Mouse (Mus musculus): Measurements from ENCODE around the gene H2-DMb1. TPM values are rescaled to one million over a fixed set of nuclear protein-coding genes. Genes with fewer than 3 reads are reported as not detected.

H2-DMb1 gene
- polyA plus RNA-seq, 1 experiment from 2014 or later, result 0.33 TPM

- Histone ChIP-seq H3K4me1 (replicated peaks) (peaks cover 21% of the 10 kb centered on the region), H3K27ac (ENCODE audit: poor library complexity, severe bottlenecking) (peak overlapping the region; percentile 100; the same call in 1 of the 2 replicates), H3K27me3 (replicated peaks) (no peaks in the 10 kb centered on the region), H3K36me3 (peaks cover 63% of the 10 kb centered on the region), H3K4me3 (peak overlapping the region; percentile 98), H3K9me3 (replicated peaks) (no peaks in the 10 kb centered on the region), H3K9ac (peak overlapping the region; percentile 95), H3K4me2 (peak overlapping the region; percentile 95)
- no peak for ATAC-seq (ENCODE audit: insufficient number of reproducible peaks, low FRiP score)
- 2% methylated on average over 5 of the region's 5 CpGs for WGBS
These were observed 35.3 kb upstream of the H2-DMb1 start for GRCm38 (mm10) chr17:34117421-34118112.

GRCm38 (mm10) chr17:34118113-34118872 is 34.6 kb upstream of the H2-DMb1 start:
- H3K36me3 ChIP-seq, result peaks cover 55% of the 10 kb centered on the region
- peak overlapping the region; percentile 95 for H3K9ac ChIP-seq
- no peak for ATAC-seq (ENCODE audit: insufficient number of reproducible peaks, low FRiP score)
- H3K27me3 ChIP-seq (replicated peaks), result no peaks in the 10 kb centered on the region
- under 1% methylated on average over 67 of the region's 67 CpGs for WGBS
- peaks cover 23% of the 10 kb centered on the region for H3K4me1 ChIP-seq (replicated peaks)
- H3K4me2 ChIP-seq, result peak overlapping the region; percentile 95
- H3K4me3 ChIP-seq, result peak overlapping the region; percentile 98
- H3K9me3 ChIP-seq (replicated peaks), result no peaks in the 10 kb centered on the region
- peak overlapping the region; percentile 100 for H3K27ac ChIP-seq (ENCODE audit: poor library complexity, severe bottlenecking)

DNA sequence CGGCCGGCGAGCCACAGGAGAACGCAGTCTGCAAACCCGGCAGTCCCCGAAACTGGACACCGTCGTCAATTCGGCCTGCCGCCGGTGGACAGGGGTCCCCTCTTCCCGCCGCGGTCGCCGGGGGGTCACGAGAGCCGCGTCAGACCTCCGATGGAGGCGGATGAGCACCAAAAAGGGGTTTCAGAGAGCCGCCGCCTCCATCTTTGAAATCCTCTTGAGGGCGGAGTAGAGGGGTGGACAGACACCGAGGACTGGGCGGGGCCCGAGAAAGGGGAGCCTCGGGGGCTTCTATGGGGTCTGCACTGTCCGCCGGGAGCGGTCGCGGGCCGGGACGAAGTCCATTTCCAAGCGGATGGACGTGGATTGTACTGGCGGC is 34.0 kb upstream of the H2-DMb1 start:
- ATAC-seq (ENCODE audit: insufficient number of reproducible peaks, low FRiP score), result peak; percentile 19

DNA sequence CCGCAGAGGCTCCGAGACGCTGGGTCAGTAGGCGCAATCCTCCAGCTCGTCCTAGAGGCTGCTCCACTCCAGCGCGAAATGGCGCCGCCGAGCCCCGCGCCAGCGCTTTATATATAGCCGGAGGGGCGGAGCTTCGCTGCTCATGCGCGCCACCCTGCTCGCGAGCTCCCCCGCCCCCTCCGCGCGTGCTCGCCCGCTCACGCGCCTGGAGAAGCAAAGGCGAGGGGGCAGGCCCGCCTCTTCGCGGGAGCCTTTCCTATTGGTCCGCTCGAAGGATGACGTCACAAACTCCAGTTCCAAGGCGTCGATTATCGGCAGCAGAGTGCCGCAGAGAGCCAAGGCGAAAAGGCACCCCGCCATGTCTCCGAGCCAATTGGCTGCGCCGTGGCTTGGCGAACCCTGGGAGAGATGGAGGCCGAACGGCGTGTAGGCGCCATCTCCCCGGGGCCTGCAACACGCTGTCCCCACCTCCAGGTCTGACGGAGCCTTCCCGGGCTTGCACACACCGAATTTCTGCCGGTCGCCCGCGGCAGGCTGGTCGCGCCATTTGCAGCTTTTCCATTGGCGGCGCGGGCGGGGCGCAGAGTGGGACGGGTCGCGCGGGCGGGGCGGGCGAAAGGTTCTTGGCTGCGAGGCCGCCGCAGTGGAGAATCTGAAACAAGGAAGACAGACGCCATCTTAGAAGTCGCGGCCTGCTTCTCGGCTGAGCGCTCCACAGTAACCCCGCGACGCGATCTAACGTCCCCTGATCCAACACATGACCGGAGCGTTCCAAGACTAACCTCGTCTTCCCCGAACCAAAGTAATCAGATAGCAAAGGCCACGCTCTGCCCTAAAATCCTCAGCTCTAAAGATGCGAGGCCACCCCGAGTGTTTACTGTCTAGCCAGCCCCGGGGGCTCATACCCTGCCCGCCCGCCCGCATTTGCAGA is 33.4 kb upstream of the H2-DMb1 start, which contains the start of gene H2-DMa:
Gene H2-DMa, plus strand, starts transcription at position 293 of the 931 bp plus-strand sequence.
- WGBS, result under 1% methylated on average over 96 of the region's 96 CpGs
- Histone ChIP-seq H3K4me1 (replicated peaks) (peaks cover 33% of the 10 kb centered on the region), H3K9ac (peak within 1 kb of the TSS; percentile 95), H3K36me3 (peaks cover 43% of the 10 kb centered on the region), H3K9me3 (replicated peaks) (no peaks in the 10 kb centered on the region), H3K27me3 (replicated peaks) (no peaks in the 10 kb centered on the region), H3K27ac (ENCODE audit: poor library complexity, severe bottlenecking) (peak within 1 kb of the TSS; percentile 100), H3K4me2 (peak within 1 kb of the TSS; percentile 95), H3K4me3 (peak within 1 kb of the TSS; percentile 98)
- peak; percentile 79 for ATAC-seq (ENCODE audit: insufficient number of reproducible peaks, low FRiP score)

More for the DNA sequence above, 34.0 kb upstream of the H2-DMb1 start:
- Histone ChIP-seq H3K4me1 (replicated peaks) (peaks cover 28% of the 10 kb centered on the region), H3K4me3 (peak overlapping the region; percentile 98), H3K27me3 (replicated peaks) (no peaks in the 10 kb centered on the region), H3K4me2 (peak overlapping the region; percentile 95), H3K9me3 (replicated peaks) (no peaks in the 10 kb centered on the region), H3K27ac (ENCODE audit: poor library complexity, severe bottlenecking) (peak overlapping the region; percentile 100), H3K9ac (peak overlapping the region; percentile 95), H3K36me3 (peaks cover 50% of the 10 kb centered on the region)
- WGBS, result under 1% methylated on average over 38 of the region's 38 CpGs

DNA sequence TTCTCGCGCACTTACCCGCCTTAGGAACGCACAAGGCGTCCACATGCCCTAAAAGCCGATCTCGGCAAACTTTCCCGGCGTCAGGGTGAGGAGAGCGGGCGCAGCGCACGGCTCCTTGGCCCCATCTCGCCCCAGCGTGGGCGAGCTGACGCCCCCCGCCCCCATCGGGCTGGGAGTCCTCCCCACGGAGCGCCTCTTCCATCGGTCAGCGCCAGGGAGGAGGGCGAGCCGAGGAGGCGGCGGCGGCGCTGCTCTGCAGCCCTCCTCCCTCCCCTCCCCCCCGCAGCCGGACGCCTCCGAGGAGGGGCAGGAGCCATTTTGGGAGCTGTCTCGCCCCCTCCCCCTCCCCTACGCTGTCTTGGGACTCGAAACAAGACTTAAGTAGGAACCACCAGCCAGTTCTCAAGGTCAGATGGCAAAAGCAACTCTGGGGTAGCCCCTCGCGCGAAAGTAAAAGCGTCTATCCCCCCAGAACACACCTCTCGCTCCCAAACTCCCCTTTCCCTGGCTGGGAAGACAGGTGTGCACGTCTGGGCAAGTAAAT is 32.6 kb upstream of the H2-DMb1 start:
- peak overlapping the region; percentile 95 for H3K4me2 ChIP-seq
- H3K36me3 ChIP-seq, result peaks cover 36% of the 10 kb centered on the region
- peak overlapping the region; percentile 98 for H3K4me3 ChIP-seq
- H3K9me3 ChIP-seq (replicated peaks), result no peaks in the 10 kb centered on the region
- peaks cover 31% of the 10 kb centered on the region for H3K4me1 ChIP-seq (replicated peaks)
- peak; percentile 38 for ATAC-seq (ENCODE audit: insufficient number of reproducible peaks, low FRiP score)
- under 1% methylated on average over 42 of the region's 42 CpGs for WGBS
- H3K9ac ChIP-seq, result peak overlapping the region; percentile 95
- peak overlapping the region; percentile 100 for H3K27ac ChIP-seq (ENCODE audit: poor library complexity, severe bottlenecking)
- no peaks in the 10 kb centered on the region for H3K27me3 ChIP-seq (replicated peaks)

- Histone ChIP-seq H3K4me1 (replicated peaks) (peaks cover 26% of the 10 kb centered on the region), H3K9ac (peak overlapping the region; percentile 95), H3K4me2 (peak overlapping the region; percentile 95), H3K9me3 (replicated peaks) (no peaks in the 10 kb centered on the region), H3K27ac (ENCODE audit: poor library complexity, severe bottlenecking) (peak overlapping the region; percentile 100), H3K36me3 (peaks cover 31% of the 10 kb centered on the region), H3K4me3 (peak overlapping the region; percentile 98), H3K27me3 (replicated peaks) (no peaks in the 10 kb centered on the region)
- WGBS, result under 1% methylated on average over 31 of the region's 31 CpGs
- ATAC-seq (ENCODE audit: insufficient number of reproducible peaks, low FRiP score), result peak; percentile 33
These were observed 32.1 kb upstream of the H2-DMb1 start for GRCm38 (mm10) chr17:34120814-34121171.

DNA sequence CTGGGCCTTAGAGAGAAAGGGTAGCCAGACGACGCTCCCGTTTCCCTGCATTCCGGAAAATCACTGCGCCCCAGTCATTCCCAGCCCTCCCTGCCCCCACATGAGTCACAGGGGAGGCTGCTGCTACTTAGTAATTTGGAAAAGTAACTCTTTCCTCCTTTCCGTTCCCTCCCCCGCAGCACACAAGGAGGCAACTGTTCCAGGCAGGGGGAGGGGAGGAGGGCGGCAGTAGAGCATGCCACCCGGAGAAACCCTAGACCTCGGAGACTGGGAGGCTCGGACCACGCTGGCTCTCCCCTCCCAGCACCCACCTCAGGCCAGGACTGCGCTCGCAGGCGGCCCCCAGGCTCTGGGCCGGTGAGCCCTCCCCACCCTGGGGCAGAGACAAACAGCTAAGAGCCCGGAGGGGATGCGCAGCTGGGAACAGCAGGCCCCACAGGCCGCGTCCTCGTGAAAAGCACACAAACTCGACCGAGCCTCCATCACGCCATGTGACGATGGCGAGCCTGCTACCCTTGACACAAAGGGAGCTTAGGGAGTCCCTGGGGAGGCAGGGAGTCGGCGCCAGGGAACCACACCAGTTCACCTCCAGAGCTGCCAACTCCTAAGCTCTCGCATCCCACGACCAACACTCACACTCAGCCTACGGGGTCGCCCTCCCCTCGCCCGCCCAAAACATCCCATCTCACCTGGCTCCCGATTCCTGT is 31.5 kb upstream of the H2-DMb1 start:
- Histone ChIP-seq H3K9me3 (replicated peaks) (no peaks in the 10 kb centered on the region), H3K9ac (peak overlapping the region; percentile 95), H3K27ac (ENCODE audit: poor library complexity, severe bottlenecking) (peak overlapping the region; percentile 100), H3K4me2 (peak overlapping the region; percentile 95), H3K4me3 (peak overlapping the region; percentile 98), H3K4me1 (replicated peaks) (peaks cover 24% of the 10 kb centered on the region), H3K36me3 (peaks cover 32% of the 10 kb centered on the region), H3K27me3 (replicated peaks) (no peaks in the 10 kb centered on the region)
- peak; percentile 16 for ATAC-seq (ENCODE audit: insufficient number of reproducible peaks, low FRiP score)
- 0% methylated on average over 32 of the region's 35 CpGs for WGBS

GRCm38 (mm10) chr17:34121879-34122187 is 31.0 kb upstream of the H2-DMb1 start:
- under 1% methylated on average over 8 of the region's 10 CpGs for WGBS
- H3K9ac ChIP-seq, result peak overlapping the region; percentile 95
- H3K27ac ChIP-seq (ENCODE audit: poor library complexity, severe bottlenecking), result peak overlapping the region; percentile 100
- no peaks in the 10 kb centered on the region for H3K27me3 ChIP-seq (replicated peaks)
- peaks cover 31% of the 10 kb centered on the region for H3K36me3 ChIP-seq
- ATAC-seq (ENCODE audit: insufficient number of reproducible peaks, low FRiP score), result no peak
- H3K4me3 ChIP-seq, result peak overlapping the region; percentile 98
- H3K4me2 ChIP-seq, result peak overlapping the region; percentile 95
- no peaks in the 10 kb centered on the region for H3K9me3 ChIP-seq (replicated peaks)
- H3K4me1 ChIP-seq (replicated peaks), result peaks cover 24% of the 10 kb centered on the region

DNA sequence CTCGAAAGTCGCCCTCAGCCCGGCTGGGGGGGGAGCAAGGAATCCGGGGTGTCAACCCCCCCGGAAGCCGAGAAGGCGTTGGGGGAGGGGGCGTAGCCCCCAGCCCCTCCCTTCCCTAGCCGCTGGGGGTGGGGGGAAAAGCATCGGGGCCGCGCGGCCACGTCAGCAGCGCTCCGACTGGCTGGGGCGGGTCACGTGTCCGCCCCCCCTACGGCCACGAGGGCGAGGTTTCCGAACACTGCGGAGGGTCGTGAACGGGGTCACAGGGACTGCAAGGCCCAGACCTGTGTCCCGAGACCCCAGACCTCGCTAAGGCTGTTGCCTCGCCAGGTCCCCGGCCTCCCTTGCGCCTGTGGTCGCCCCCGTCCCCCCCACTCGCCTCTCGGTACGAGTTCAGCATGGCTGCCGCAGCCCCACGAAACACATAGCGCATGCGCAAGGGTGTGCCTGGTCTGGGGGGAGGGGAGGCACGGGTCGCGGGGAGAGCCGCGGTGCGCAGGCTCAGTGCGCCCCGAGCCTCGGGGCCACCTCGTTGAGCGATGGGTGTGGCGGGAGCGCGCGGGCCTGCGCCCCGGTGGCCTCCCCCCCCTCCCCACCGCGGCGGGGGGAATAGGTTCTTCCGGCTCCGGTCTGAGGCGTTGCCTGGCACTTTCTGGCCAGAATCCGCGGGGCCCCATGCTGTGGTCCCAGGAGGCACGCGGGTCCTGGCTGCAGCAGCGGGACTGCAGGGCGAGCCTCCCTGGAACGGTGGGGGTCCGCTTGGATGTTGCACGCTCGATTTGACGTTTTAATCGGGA is 30.5 kb upstream of the H2-DMb1 start, which contains the start of gene Brd2:
Gene Brd2, minus strand, starts transcription at position 447 of the 797 bp plus-strand sequence.
- peak within 1 kb of the TSS; percentile 95 for H3K4me2 ChIP-seq
- H3K9ac ChIP-seq, result peak within 1 kb of the TSS; percentile 95
- peak within 1 kb of the TSS; percentile 100 for H3K27ac ChIP-seq (ENCODE audit: poor library complexity, severe bottlenecking)
- no peaks in the 10 kb centered on the region for H3K9me3 ChIP-seq (replicated peaks)
- ATAC-seq (ENCODE audit: insufficient number of reproducible peaks, low FRiP score), result peak; percentile 78
- no peaks in the 10 kb centered on the region for H3K27me3 ChIP-seq (replicated peaks)
- 1% methylated on average over 70 of the region's 75 CpGs for WGBS
- H3K4me3 ChIP-seq, result peak within 1 kb of the TSS; percentile 98
- H3K36me3 ChIP-seq, result peaks cover 27% of the 10 kb centered on the region
- H3K4me1 ChIP-seq (replicated peaks), result peaks cover 26% of the 10 kb centered on the region

Data from heart, embryonic 12.5 days (tissue).